Mouse (Mus musculus) bone marrow macrophage, adult 2 months (primary cell): Measurements from ENCODE around the gene Fitm2. TPM values are rescaled to one million over a fixed set of nuclear protein-coding genes. Genes with fewer than 3 reads are reported as not detected.

Experiments used
- H3K27ac ChIP-seq: 2 replicates; pipeline ENCODE4 v1.5.1; 2012; ENCODE audit warnings: low read depth, low read length; ENCODE audit not compliant: insufficient read depth
- H3K4me1 ChIP-seq: 2 replicates; pipeline ENCODE4 v1.6.1; 2012; ENCODE audit warnings: low read length; ENCODE audit not compliant: control insufficient read depth, insufficient read depth
- H3K4me3 ChIP-seq: 2 replicates; pipeline ENCODE4 v1.5.1; 2012; ENCODE audit warnings: mild to moderate bottlenecking, low read length, moderate library complexity; ENCODE audit not compliant: insufficient read depth
- CTCF ChIP-seq: IDR thresholded peaks from 2 replicates; pipeline ENCODE4 v1.5.1; 2012; ENCODE audit warnings: low read depth, mild to moderate bottlenecking, low read length, moderate library complexity
- POLR2A ChIP-seq: IDR thresholded peaks from 2 replicates; pipeline ENCODE4 v1.6.1; 2012; ENCODE audit warnings: mild to moderate bottlenecking, low read depth, low read length, borderline replicate concordance
- polyA plus RNA-seq: library from polyadenylated mRNA; stranded (reverse); fragments of >200 nt; gene quantifications from 2 replicates; pipeline ENCODE4 v1.2.4, GENCODE M21; 2012; ENCODE audit not compliant: missing spikeins, insufficient read depth, insufficient read length

Fitm2 gene
- polyA plus RNA-seq, 1 experiment, result 2.6 TPM

DNA sequence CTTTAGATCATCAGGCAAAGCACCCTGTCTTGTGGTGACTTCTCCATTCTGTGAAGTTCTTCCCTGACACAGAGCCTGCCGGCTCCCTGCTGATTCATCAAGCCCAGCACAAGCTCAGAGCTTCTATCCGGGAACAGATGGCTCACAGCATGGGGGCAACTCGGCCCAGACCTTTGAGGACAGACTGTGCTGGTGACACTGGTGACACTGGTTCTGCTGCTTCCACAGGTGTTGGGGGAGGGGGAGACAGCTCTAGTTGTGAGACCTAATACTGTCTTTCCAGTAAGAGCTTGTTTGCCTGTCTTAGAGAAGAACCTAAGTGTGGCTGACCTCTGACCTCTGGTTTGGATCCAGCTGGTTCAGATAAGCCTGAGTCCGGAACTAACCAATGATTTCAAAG, 38.5 kb downstream of the Fitm2 start:
- peak overlapping the region; percentile 41; the same call in 1 of the 2 replicates for H3K27ac ChIP-seq

DNA sequence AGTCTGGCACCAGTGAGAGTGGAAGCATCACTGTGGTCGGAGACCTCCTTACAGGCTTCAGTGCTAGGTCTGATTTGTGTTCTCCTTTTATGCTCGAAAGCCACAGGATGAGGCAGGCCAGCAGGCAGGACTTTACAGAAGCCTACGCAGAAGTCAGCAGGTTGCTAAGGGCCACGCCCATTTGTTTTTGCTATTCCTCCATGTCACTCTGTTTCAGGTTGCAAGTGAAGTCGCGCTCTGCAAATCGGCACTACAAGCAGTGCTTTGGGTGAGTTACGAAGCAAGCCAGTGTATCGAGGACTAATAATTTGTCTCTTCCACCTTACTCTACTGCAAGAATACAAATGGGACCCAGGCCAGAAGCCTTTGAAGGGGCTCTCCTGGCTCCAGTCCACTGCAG, 41.1 kb downstream of the Fitm2 start:
- no peak overlapping the region for H3K27ac ChIP-seq
- no peak overlapping the region for H3K4me3 ChIP-seq
- no peak for TF ChIP-seq CTCF
- TF ChIP-seq POLR2A, result no peak
- peaks cover 14% of the 10 kb centered on the region for H3K4me1 ChIP-seq

More for the DNA sequence above, 38.5 kb downstream of the Fitm2 start:
- Histone ChIP-seq H3K4me3 (no peak overlapping the region), H3K4me1 (peaks cover 22% of the 10 kb centered on the region)
- TF ChIP-seq POLR2A (no peak), CTCF (no peak)

DNA sequence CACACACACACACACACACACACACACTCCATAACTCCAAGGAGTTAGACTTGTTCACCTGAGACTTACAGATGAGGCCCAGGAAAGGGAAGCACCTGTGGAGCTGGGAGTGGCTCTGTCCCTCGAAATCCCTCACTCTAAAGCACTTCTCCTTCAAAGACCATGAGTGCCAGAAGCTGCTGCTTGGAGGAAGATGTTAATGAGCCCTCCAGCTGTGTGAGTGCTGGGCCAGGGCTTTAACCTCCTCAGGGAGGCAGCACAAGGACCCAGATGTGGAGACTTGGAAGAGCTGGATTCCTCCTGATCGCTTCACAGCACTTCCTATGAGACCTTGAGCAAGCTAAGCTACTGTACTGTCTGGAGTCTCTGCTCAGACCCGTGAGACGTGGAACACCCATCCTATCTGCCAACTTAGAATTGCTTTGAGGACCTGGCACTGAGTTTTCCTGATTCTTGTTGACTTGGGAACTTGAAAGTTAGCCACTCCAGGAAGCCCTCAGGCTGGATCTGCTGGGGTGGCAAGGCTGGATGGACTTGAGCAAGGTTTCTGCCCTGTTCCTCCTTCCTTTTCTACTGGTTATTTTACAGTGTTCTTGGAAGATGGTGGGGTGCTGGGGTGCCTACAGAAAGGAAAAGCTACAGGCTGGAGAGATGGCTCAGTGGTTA, 44.0 kb downstream of the Fitm2 start:
- H3K4me1 ChIP-seq, result peaks cover 7% of the 10 kb centered on the region
- no peak for TF ChIP-seq CTCF
- TF ChIP-seq POLR2A, result no peak
- no peak overlapping the region for H3K4me3 ChIP-seq
- H3K27ac ChIP-seq, result no peak overlapping the region

DNA sequence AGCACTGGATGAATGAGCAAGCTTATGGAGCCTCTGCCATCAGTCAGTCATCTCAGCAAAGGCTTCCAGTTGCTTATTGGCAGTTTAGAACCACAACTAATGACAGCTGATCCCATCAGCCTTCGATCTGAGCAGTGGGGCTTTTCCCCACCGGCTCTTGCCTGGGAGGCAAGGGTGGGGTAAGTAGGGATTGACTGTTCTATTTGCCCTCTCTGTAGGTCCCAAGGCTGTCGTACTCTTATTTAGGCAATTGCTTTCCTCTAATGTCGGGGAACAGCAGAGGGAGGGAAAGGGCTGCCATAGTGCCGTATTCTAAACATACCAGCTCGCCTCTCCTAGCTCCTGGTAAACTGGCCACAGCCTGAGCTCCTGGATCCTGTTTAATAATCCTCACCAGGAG, 47.8 kb downstream of the Fitm2 start, which contains the start of gene Oser1:
TSS of gene Oser1 (minus strand) at position 101 of the 400 bp plus-strand sequence.
- H3K4me3 ChIP-seq, result no peak within 1 kb of the TSS
- no peak within 1 kb of the TSS for H3K27ac ChIP-seq
- peaks cover 16% of the 10 kb centered on the region for H3K4me1 ChIP-seq
- TF ChIP-seq CTCF (no peak), POLR2A (no peak)

DNA sequence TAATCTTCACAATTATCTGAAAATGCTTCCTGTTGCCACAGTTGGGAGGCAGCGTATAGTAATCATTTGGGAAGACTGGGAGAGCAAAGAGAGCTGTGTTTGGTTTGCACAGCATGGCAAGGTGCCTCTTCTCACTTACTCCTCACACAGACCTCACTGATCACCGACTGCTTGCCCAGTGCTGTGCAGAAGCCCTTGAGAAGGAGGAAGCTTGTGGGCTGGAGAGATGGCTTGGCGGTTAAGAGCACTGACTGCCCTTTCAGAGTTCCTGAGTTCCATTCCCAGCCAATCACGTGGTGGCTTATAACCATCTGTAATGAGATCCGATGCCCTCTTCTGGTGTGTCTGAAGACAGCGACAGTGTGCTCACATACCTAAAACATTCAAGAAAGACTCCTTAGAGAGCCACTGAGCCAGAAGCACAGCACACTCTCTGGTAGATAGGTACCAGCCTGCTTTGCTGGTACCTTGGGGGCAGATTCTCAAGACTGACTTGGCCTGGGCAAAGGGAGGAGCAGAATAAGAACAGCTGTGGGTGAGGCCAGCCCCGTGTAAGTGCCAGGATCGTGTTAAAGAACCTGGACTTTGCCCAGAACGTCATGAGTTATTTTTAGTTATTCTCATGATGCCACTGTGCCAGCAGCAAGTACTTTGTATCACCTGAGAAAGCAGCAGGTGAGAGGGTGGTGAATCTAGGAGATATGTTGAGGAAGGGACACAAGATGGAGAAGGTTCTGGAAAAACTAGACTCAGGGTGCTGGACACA, 49.4 kb downstream of the Fitm2 start:
- TF ChIP-seq POLR2A (no peak), CTCF (no peak)
- Histone ChIP-seq H3K4me3 (no peak overlapping the region), H3K4me1 (peaks cover 16% of the 10 kb centered on the region), H3K27ac (peak overlapping the region; percentile 38)

DNA sequence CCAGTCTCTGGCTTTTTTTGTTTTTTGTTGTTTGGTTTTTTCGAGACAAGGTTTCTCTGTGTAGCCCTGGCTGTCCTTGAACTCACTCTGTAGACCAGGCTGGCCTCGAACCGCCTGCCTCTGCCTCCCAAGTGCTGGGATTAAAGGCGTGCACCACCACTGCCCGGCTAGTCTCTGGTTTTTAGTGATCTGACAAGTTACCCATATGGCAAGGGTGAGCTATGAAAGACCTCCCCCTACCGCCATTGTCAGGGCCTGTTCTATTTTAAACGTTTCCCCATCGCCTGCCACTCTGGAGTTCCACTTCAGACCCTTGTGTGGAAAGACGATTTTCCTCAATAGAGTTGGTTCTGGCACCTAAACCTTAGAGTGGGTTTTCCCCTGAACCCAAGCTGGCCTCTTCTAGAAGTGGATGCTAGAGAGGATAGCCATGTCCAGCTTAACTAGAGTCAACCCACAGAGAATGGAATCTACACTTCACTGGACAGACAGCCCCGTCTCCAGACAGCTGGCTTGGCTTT, 52.0 kb downstream of the Fitm2 start:
- peak overlapping the region; percentile 94 for H3K27ac ChIP-seq
- no peak for TF ChIP-seq POLR2A
- TF ChIP-seq CTCF, result no peak
- H3K4me3 ChIP-seq, result peak overlapping the region; percentile 79
- peaks cover 20% of the 10 kb centered on the region for H3K4me1 ChIP-seq

DNA sequence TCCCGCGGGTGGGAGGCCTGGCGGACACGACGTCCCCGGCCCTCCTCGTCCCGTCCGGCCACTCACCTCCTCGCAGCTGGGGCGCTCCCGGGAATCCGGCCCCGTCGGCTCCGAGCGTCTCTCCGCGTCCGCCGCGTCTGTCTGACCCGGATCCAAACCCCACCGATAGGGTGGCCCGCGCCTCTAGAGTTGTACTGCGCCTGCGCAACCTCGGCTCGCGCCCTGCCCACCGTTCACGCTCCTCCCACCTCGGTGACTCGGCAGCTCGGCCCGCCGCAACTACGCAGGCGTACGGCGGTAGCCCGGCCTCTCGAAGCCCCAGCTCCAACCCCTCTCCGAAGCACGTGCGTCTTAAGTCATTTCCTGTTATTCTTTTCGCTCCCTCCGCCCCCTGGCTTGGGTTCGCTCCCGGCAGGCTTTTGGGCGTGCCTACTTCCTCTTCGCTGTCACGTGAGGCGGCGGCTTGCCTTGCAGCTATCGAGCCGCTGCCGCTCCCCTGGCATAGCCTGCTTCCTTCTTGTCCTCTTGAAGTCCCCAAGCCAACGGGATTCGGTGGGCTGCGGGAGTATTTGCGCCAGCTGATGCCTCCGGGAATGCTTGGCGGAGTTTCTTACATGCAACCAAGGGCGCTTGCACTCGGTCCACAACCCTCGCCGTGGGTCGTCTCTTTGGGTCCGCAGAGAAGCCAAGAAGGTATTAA, 52.9 kb downstream of the Fitm2 start:
- TF ChIP-seq CTCF, result no peak
- peak; percentile 79; the same call in 1 of the 2 replicates for TF ChIP-seq POLR2A
- H3K4me1 ChIP-seq, result peaks cover 20% of the 10 kb centered on the region

DNA sequence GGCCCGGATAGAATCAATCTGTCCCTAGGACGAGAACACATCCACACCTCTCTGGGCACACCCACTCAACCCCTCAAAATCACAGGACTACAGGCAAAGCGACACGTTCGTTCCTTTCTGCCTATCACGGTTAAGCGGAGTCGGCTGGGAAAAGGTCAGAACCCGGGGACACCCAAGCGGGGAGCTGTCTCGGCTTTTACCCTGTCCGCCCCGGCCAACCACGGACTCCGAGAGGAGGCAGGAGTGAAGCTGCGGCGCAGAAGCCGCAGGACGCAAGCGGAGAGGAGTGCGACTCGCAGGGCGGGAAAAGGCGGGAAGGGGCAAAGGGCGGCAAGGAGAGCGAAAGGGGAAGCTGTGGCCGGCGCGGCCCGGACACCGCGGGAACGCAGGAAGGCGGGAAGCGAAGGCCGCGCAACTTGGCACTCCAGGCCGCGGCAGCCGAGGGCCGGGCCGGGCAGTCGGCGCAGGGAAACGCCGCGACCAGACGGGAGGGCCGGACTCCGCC, 53.5 kb downstream of the Fitm2 start:
- H3K4me1 ChIP-seq, result peaks cover 21% of the 10 kb centered on the region
- H3K27ac ChIP-seq, result peak overlapping the region; percentile 95
- peak overlapping the region; percentile 89 for H3K4me3 ChIP-seq
- TF ChIP-seq CTCF (no peak), POLR2A (no peak)

More for the DNA sequence above, 52.9 kb downstream of the Fitm2 start:
- Histone ChIP-seq H3K4me3 (peak overlapping the region; percentile 89), H3K27ac (peak overlapping the region; percentile 95)

DNA sequence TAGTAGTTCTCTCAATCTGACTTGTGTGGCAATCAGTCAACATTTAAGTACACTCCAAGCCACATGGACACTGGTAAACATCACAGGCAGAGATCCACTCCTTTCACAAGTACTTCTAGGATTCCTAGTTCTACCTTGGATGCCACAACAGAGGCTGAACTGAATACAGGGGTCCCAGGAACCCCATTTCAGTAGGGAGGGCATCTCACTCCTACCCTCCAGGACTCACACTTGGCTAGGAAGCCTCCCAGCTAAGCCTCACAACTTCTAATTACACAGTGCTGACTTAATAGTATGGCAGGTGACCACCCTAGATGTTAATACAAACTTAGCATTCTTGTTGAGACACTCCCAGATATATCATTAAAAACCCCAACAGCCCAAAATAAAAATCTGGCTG, 54.6 kb downstream of the Fitm2 start:
- TF ChIP-seq CTCF (no peak), POLR2A (no peak)
- 0 out of 2 replicates have a peak overlapping the region, but pooled peaks have one; percentile 11 for H3K27ac ChIP-seq
- H3K4me1 ChIP-seq, result peaks cover 16% of the 10 kb centered on the region
- H3K4me3 ChIP-seq, result peak overlapping the region; percentile 89
